12 mouse cellular contexts compared by ENCODE assay signal in genomic region chr10:108133745-108134144, GRCm38 (mm10). TPM values are rescaled to one million over a fixed set of nuclear protein-coding genes. Genes with fewer than 3 reads are reported as not detected.
A peak's percentile ranks its signal among the peaks of the same experiment; 100 is the strongest.
DNase-seq lines count a peak whose midpoint lies in the region; ATAC-seq lines count a peak whose summit lies in the region.
"Had no signal": no experiment of that assay in that cellular context is flagged by ENCODE, and none has a peak within 500 bp of the region (broad histone marks: within the 10 kb centered on the region; RNA-seq: fewer than 3 reads in every experiment).

No protein-coding gene starts in this region.

- H3K4me2 ChIP-seq in hindbrain, embryonic 13.5 days: no peak overlapping the region
- H3K4me2 ChIP-seq in hindbrain, embryonic 11.5 days (replicated peaks; ENCODE audit: low read depth, low read length): no peak overlapping the region
- peak overlapping the region; percentile 18; the same call in 1 of the 2 replicates for H3K4me2 ChIP-seq in forebrain, embryonic 14.5 days (ENCODE audit: low read length)
- 0 out of 2 replicates have a peak overlapping the region, but pooled peaks have one; percentile 14 for H3K4me2 ChIP-seq in heart, embryonic 15.5 days
- H3K4me2 ChIP-seq in midbrain, embryonic 14.5 days (ENCODE audit: low read length): no peak overlapping the region
- H3K4me2 ChIP-seq: lung, embryonic 15.5 days; stomach, embryonic 15.5 days had no signal

- H3K4me3 ChIP-seq in hindbrain, embryonic 13.5 days: no peak overlapping the region
- H3K4me3 ChIP-seq in hindbrain, embryonic 11.5 days (ENCODE audit: low read depth, low read length): no peak overlapping the region
- no peak overlapping the region for H3K4me3 ChIP-seq in forebrain, embryonic 14.5 days (ENCODE audit: low read depth, low read length)
- no peak overlapping the region for H3K4me3 ChIP-seq in heart, embryonic 15.5 days
- H3K4me3 ChIP-seq in midbrain, embryonic 14.5 days (replicated peaks; ENCODE audit: low read depth, low read length): no peak overlapping the region
- H3K4me3 ChIP-seq: lung, embryonic 15.5 days; stomach, embryonic 15.5 days had no signal

- H3K27me3 ChIP-seq in hindbrain, embryonic 13.5 days: no peaks in the 10 kb centered on the region
- no peaks in the 10 kb centered on the region for H3K27me3 ChIP-seq in hindbrain, embryonic 11.5 days (ENCODE audit: control insufficient read depth, insufficient read depth, low read length)
- H3K27me3 ChIP-seq in forebrain, embryonic 14.5 days (replicated peaks; ENCODE audit: control insufficient read depth, insufficient read depth, low read length): no peaks in the 10 kb centered on the region
- no peaks in the 10 kb centered on the region for H3K27me3 ChIP-seq in heart, embryonic 15.5 days
- H3K27me3 ChIP-seq in midbrain, embryonic 14.5 days (ENCODE audit: control insufficient read depth, insufficient read depth, low read length): no peaks in the 10 kb centered on the region
- H3K27me3 ChIP-seq: lung, embryonic 15.5 days; stomach, embryonic 15.5 days had no signal

- H3K27ac ChIP-seq in hindbrain, embryonic 13.5 days: peak overlapping the region; percentile 44
- no peak overlapping the region for H3K27ac ChIP-seq in hindbrain, embryonic 11.5 days (ENCODE audit: low read depth, low read length)
- 0 out of 2 replicates have a peak overlapping the region, but pooled peaks have one; percentile 2 for H3K27ac ChIP-seq in forebrain, embryonic 14.5 days (ENCODE audit: low read depth, low read length)
- H3K27ac ChIP-seq in heart, embryonic 15.5 days: peak overlapping the region; percentile 57
- no peak overlapping the region for H3K27ac ChIP-seq in midbrain, embryonic 14.5 days (replicated peaks; ENCODE audit: low read depth, low read length)
- H3K27ac ChIP-seq: lung, embryonic 15.5 days; stomach, embryonic 15.5 days had no signal

- no peak for DNase-seq in hindbrain, embryonic 11.5 days (ENCODE audit: low spot score)
- peak; percentile 57 for DNase-seq in forebrain, embryonic 14.5 days (ENCODE audit: low spot score)
- DNase-seq in midbrain, embryonic 14.5 days: peak; percentile 28
- DNase-seq in spleen, adult 12 weeks (ENCODE audit: low spot score): no peak
- DNase-seq: kidney, adult 11 months; kidney, postnatal 4 days; liver had no signal

- H3K4me1 ChIP-seq in hindbrain, embryonic 13.5 days (replicated peaks): peaks cover 7% of the 10 kb centered on the region
- H3K4me1 ChIP-seq in hindbrain, embryonic 11.5 days (replicated peaks; ENCODE audit: control insufficient read depth, insufficient read depth, low read length): no peaks in the 10 kb centered on the region
- H3K4me1 ChIP-seq in forebrain, embryonic 14.5 days (ENCODE audit: control insufficient read depth, insufficient read depth, low read length): no peaks in the 10 kb centered on the region
- peaks cover 19% of the 10 kb centered on the region for H3K4me1 ChIP-seq in heart, embryonic 15.5 days (replicated peaks)
- 0 out of 2 replicates have a peak, but pooled peaks cover 3% of the 10 kb centered on the region for H3K4me1 ChIP-seq in midbrain, embryonic 14.5 days (ENCODE audit: control insufficient read depth, insufficient read depth, low read length)
- H3K4me1 ChIP-seq: stomach, embryonic 15.5 days had no signal

- no peaks in the 10 kb centered on the region for H3K9me3 ChIP-seq in hindbrain, embryonic 13.5 days
- no peaks in the 10 kb centered on the region for H3K9me3 ChIP-seq in hindbrain, embryonic 11.5 days (ENCODE audit: control insufficient read depth, low read length)
- H3K9me3 ChIP-seq in forebrain, embryonic 14.5 days (replicated peaks; ENCODE audit: control insufficient read depth, low read length): no peaks in the 10 kb centered on the region
- H3K9me3 ChIP-seq in heart, embryonic 15.5 days (replicated peaks): no peaks in the 10 kb centered on the region
- H3K9me3 ChIP-seq in midbrain, embryonic 14.5 days (ENCODE audit: control insufficient read depth, low read length): no peaks in the 10 kb centered on the region
- H3K9me3 ChIP-seq: lung, embryonic 15.5 days; stomach, embryonic 15.5 days had no signal

- 53% methylated on average over 5 of the region's 5 CpGs for WGBS in hindbrain, embryonic 13.5 days
- WGBS in hindbrain, embryonic 11.5 days: 74% methylated on average over 5 of the region's 5 CpGs
- 55% methylated on average over 5 of the region's 5 CpGs for WGBS in forebrain, embryonic 14.5 days
- WGBS in heart, embryonic 15.5 days: 18% methylated on average over 5 of the region's 5 CpGs
- WGBS in midbrain, embryonic 14.5 days: 48% methylated on average over 5 of the region's 5 CpGs

- no peak overlapping the region for H3K9ac ChIP-seq in hindbrain, embryonic 13.5 days
- no peak overlapping the region for H3K9ac ChIP-seq in hindbrain, embryonic 11.5 days (ENCODE audit: low read depth, low read length)
- no peak overlapping the region for H3K9ac ChIP-seq in forebrain, embryonic 14.5 days (ENCODE audit: low read length)
- peak overlapping the region; percentile 24; the same call in 1 of the 2 replicates for H3K9ac ChIP-seq in heart, embryonic 15.5 days
- no peak overlapping the region for H3K9ac ChIP-seq in midbrain, embryonic 14.5 days (replicated peaks; ENCODE audit: low read length)
- H3K9ac ChIP-seq: lung, embryonic 15.5 days; stomach, embryonic 15.5 days had no signal

- no peaks in the 10 kb centered on the region for H3K36me3 ChIP-seq in hindbrain, embryonic 13.5 days
- H3K36me3 ChIP-seq in hindbrain, embryonic 11.5 days (ENCODE audit: control insufficient read depth, insufficient read depth, low read length): no peaks in the 10 kb centered on the region
- no peaks in the 10 kb centered on the region for H3K36me3 ChIP-seq in forebrain, embryonic 14.5 days (ENCODE audit: control insufficient read depth, insufficient read depth, low read length)
- no peaks in the 10 kb centered on the region for H3K36me3 ChIP-seq in heart, embryonic 15.5 days
- no peaks in the 10 kb centered on the region for H3K36me3 ChIP-seq in midbrain, embryonic 14.5 days (ENCODE audit: control insufficient read depth, insufficient read depth, low read length)
- H3K36me3 ChIP-seq: lung, embryonic 15.5 days; stomach, embryonic 15.5 days had no signal

- ATAC-seq in hindbrain, embryonic 13.5 days (ENCODE audit: low FRiP score): peak; percentile 84
- no peak for ATAC-seq in hindbrain, embryonic 11.5 days (ENCODE audit: low FRiP score)
- ATAC-seq in forebrain, embryonic 14.5 days: peak; percentile 90
- ATAC-seq in heart, embryonic 15.5 days (replicated peaks; ENCODE audit: insufficient number of reproducible peaks, insufficient read depth, low FRiP score, low read depth): 0 out of 2 replicates have a peak, but pooled peaks have one; percentile 39
- ATAC-seq in midbrain, embryonic 14.5 days (ENCODE audit: low FRiP score, low TSS enrichment): peak; percentile 60
- ATAC-seq in megakaryocyte-erythroid progenitor cell, adult 5-6 weeks (replicated peaks; ENCODE audit: low FRiP score, low TSS enrichment, poor library complexity, severe bottlenecking): no peak

RNA-seq across cellular contexts. Expression of gene Ppp1r12a, which starts 28.2 kb away (rescaled TPM):
- polyA plus RNA-seq in hindbrain, embryonic 13.5 days (2015; fragmentation: Nextera tagmentation; extraction: Ambion mirVana): 80.6 and 81.7 TPM in 2 replicates
- 87.2 and 97.2 TPM in 2 replicates for polyA plus RNA-seq in hindbrain, embryonic 11.5 days (2014; fragmentation: Nextera tagmentation; extraction: Ambion mirVana)
- polyA plus RNA-seq in forebrain, embryonic 14.5 days (2014; fragmentation: Nextera tagmentation; extraction: Ambion mirVana): 64.9 and 71.5 TPM in 2 replicates
- 88.9 and 90.9 TPM in 2 replicates for polyA plus RNA-seq in heart, embryonic 15.5 days (2015; fragmentation: Nextera tagmentation; extraction: Ambion mirVana)
- polyA plus RNA-seq in midbrain, embryonic 14.5 days (2014; fragmentation: Nextera tagmentation; extraction: Ambion mirVana): 73.4 and 76.2 TPM in 2 replicates
- 64.2 and 92.2 TPM in 2 replicates for total RNA-seq in megakaryocyte-erythroid progenitor cell, adult 5-6 weeks (2014; fragmentation: Nextera tagmentation)
- 131 and 151 TPM in 2 replicates for total RNA-seq in megakaryocyte-erythroid progenitor cell, adult 5-6 weeks (2017)

Comparison
In these comparisons a context has a peak if more than half of its experiments do, and no peak if none do; other contexts are left out.
1. ATAC-seq: peak in hindbrain, embryonic 13.5 days (single experiment), forebrain, embryonic 14.5 days (single experiment), heart, embryonic 15.5 days (single experiment) and midbrain, embryonic 14.5 days (single experiment); none in hindbrain, embryonic 11.5 days (single experiment) and megakaryocyte-erythroid progenitor cell, adult 5-6 weeks (single experiment).
2. H3K27ac ChIP-seq: peak in hindbrain, embryonic 13.5 days (single experiment), forebrain, embryonic 14.5 days (single experiment) and heart, embryonic 15.5 days (single experiment); none in hindbrain, embryonic 11.5 days (single experiment) and midbrain, embryonic 14.5 days (single experiment).
3. H3K4me2 ChIP-seq: peak in forebrain, embryonic 14.5 days (single experiment) and heart, embryonic 15.5 days (single experiment); none in hindbrain, embryonic 13.5 days (single experiment), hindbrain, embryonic 11.5 days (single experiment) and midbrain, embryonic 14.5 days (single experiment).
4. DNase-seq: peak in forebrain, embryonic 14.5 days (single experiment) and midbrain, embryonic 14.5 days (single experiment); none in hindbrain, embryonic 11.5 days (single experiment) and spleen, adult 12 weeks (single experiment).